Mouse (Mus musculus): ENCODE measurements around the gene Ccdc137. TPM values are rescaled to one million over a fixed set of nuclear protein-coding genes. Genes with fewer than 3 reads are reported as not detected.
"Not testable (repeated sequence)": the region's sequence is repeated elsewhere in the genome, so short reads cannot be mapped to it uniquely, and the experiment has no call there.

Gene Ccdc137
- total RNA-seq (2014; rRNA removed) (14.8 and 18.2 TPM in 2 replicates), polyA plus RNA-seq (2015; fragmentation: Nextera tagmentation; extraction: Ambion mirVana) (17.0 and 19.8 TPM in 2 replicates)

- peak; percentile 92 for DNase-seq (ENCODE audit: low spot score)
- H3K27ac ChIP-seq (ENCODE audit: low read depth, low read length) = peak within 1 kb of the TSS; percentile 55
- H3K4me1 ChIP-seq (ENCODE audit: insufficient read depth, low read length) = no peaks in the 10 kb centered on the region; the same call in 1 of the 2 replicates
- peak within 1 kb of the TSS; percentile 64 for H3K9ac ChIP-seq (replicated peaks; ENCODE audit: low read length, poor library complexity, severe bottlenecking)
- H3K4me3 ChIP-seq (ENCODE audit: low read depth, low read length) = peak within 1 kb of the TSS; percentile 65
- H3K27me3 ChIP-seq (ENCODE audit: insufficient read depth, low read length) = no peaks in the 10 kb centered on the region
- ATAC-seq (ENCODE audit: low FRiP score) = peak; percentile 90
- WGBS = 5% methylated on average over 62 of the region's 62 CpGs
- TF ChIP-seq CTCF (IDR thresholded peaks at IDR 0.05) = no peak
- no peaks in the 10 kb centered on the region for H3K9me3 ChIP-seq (ENCODE audit: low read length)
- peaks cover 20% of the 10 kb centered on the region for H3K36me3 ChIP-seq (ENCODE audit: insufficient read depth, low read length)
- H3K4me2 ChIP-seq (ENCODE audit: low read depth, low read length, poor library complexity, severe bottlenecking) = peak within 1 kb of the TSS; percentile 84
Measured at GRCm38 (mm10) chr11:120457772-120458751, at the start of gene Ccdc137, which contains the start of gene Oxld1. Gene Ccdc137 (plus strand): TSS chr11:120458115. Gene Oxld1 (minus strand): TSS chr11:120458068.

GRCm38 (mm10) chr11:120413621-120414020, 44.3 kb upstream of the Ccdc137 start:
- DNase-seq (ENCODE audit: low spot score); ATAC-seq (ENCODE audit: low FRiP score); H3K4me2 ChIP-seq (ENCODE audit: low read depth, low read length, poor library complexity, severe bottlenecking); H3K27ac ChIP-seq (ENCODE audit: low read depth, low read length); H3K4me1 ChIP-seq (ENCODE audit: insufficient read depth, low read length); H3K4me3 ChIP-seq (ENCODE audit: low read depth, low read length); H3K27me3 ChIP-seq (ENCODE audit: insufficient read depth, low read length); H3K9ac ChIP-seq (replicated peaks; ENCODE audit: low read length, poor library complexity, severe bottlenecking); H3K9me3 ChIP-seq (ENCODE audit: low read length): not testable (repeated sequence)
- WGBS = 96% methylated on average over 7 of the region's 10 CpGs
- H3K36me3 ChIP-seq (ENCODE audit: insufficient read depth, low read length) = peaks cover 65% of the 10 kb centered on the region

- DNase-seq (ENCODE audit: low spot score) = no peak
- Histone ChIP-seq H3K9me3 (ENCODE audit: low read length) (no peaks in the 10 kb centered on the region), H3K4me1 (ENCODE audit: insufficient read depth, low read length) (no peaks in the 10 kb centered on the region), H3K27me3 (ENCODE audit: insufficient read depth, low read length) (no peaks in the 10 kb centered on the region), H3K4me3 (ENCODE audit: low read depth, low read length) (no peak overlapping the region), H3K4me2 (ENCODE audit: low read depth, low read length, poor library complexity, severe bottlenecking) (no peak overlapping the region), H3K27ac (ENCODE audit: low read depth, low read length) (no peak overlapping the region), H3K36me3 (ENCODE audit: insufficient read depth, low read length) (peaks cover 60% of the 10 kb centered on the region), H3K9ac (replicated peaks; ENCODE audit: low read length, poor library complexity, severe bottlenecking) (no peak overlapping the region)
- WGBS = 93% methylated on average over 7 of the region's 7 CpGs
- no peak for ATAC-seq (ENCODE audit: low FRiP score)
- no peak for TF ChIP-seq CTCF (IDR thresholded peaks at IDR 0.05)
Measured at GRCm38 (mm10) chr11:120417852-120418251, 40.1 kb upstream of the Ccdc137 start.

GRCm38 (mm10) chr11:120418592-120418991, 39.3 kb upstream of the Ccdc137 start:
- Histone ChIP-seq H3K9ac (replicated peaks; ENCODE audit: low read length, poor library complexity, severe bottlenecking) (no peak overlapping the region), H3K4me2 (ENCODE audit: low read depth, low read length, poor library complexity, severe bottlenecking) (no peak overlapping the region), H3K4me3 (ENCODE audit: low read depth, low read length) (no peak overlapping the region), H3K9me3 (ENCODE audit: low read length) (no peaks in the 10 kb centered on the region), H3K27me3 (ENCODE audit: insufficient read depth, low read length) (no peaks in the 10 kb centered on the region), H3K4me1 (ENCODE audit: insufficient read depth, low read length) (no peaks in the 10 kb centered on the region), H3K36me3 (ENCODE audit: insufficient read depth, low read length) (peaks cover 53% of the 10 kb centered on the region), H3K27ac (ENCODE audit: low read depth, low read length) (no peak overlapping the region)
- TF ChIP-seq CTCF (IDR thresholded peaks at IDR 0.05) = no peak
- DNase-seq (ENCODE audit: low spot score) (no peak), ATAC-seq (ENCODE audit: low FRiP score) (no peak)
- WGBS = 78% methylated on average over 1 of the region's 1 CpGs

- WGBS = 91% methylated on average over 13 of the region's 13 CpGs
- H3K4me2 ChIP-seq (ENCODE audit: low read depth, low read length, poor library complexity, severe bottlenecking) = no peak overlapping the region
- no peaks in the 10 kb centered on the region for H3K4me1 ChIP-seq (ENCODE audit: insufficient read depth, low read length)
- no peaks in the 10 kb centered on the region for H3K9me3 ChIP-seq (ENCODE audit: low read length)
- no peaks in the 10 kb centered on the region for H3K27me3 ChIP-seq (ENCODE audit: insufficient read depth, low read length)
- no peak for TF ChIP-seq CTCF (IDR thresholded peaks at IDR 0.05)
- no peak overlapping the region for H3K4me3 ChIP-seq (ENCODE audit: low read depth, low read length)
- no peak overlapping the region for H3K9ac ChIP-seq (replicated peaks; ENCODE audit: low read length, poor library complexity, severe bottlenecking)
- DNase-seq (ENCODE audit: low spot score) = no peak
- no peak for ATAC-seq (ENCODE audit: low FRiP score)
- H3K27ac ChIP-seq (ENCODE audit: low read depth, low read length) = no peak overlapping the region
- H3K36me3 ChIP-seq (ENCODE audit: insufficient read depth, low read length) = peaks cover 66% of the 10 kb centered on the region
Measured at GRCm38 (mm10) chr11:120422651-120423568, 35.0 kb upstream of the Ccdc137 start.
